Mouse (Mus musculus): ENCODE data around the gene Gid4. TPM values are rescaled to one million over a fixed set of nuclear protein-coding genes. Genes with fewer than 3 reads are reported as not detected.

The Gid4 gene
- polyA plus RNA-seq (2015; fragmentation: Nextera tagmentation; extraction: Ambion mirVana) = 20.4 and 22.4 TPM in 2 replicates

GRCm38 (mm10) chr11:60416963-60417716 is at the start of gene Gid4:
Gene Gid4 (plus strand): TSS chr11:60417145.
- Histone ChIP-seq H3K9me3 (ENCODE audit: control insufficient read depth, low read length) (no peaks in the 10 kb centered on the region), H3K27ac (ENCODE audit: low read length) (peak within 1 kb of the TSS; percentile 90)
- under 1% methylated on average over 74 of the region's 81 CpGs for WGBS

GRCm38 (mm10) chr11:60367256-60367655 is 49.7 kb upstream of the Gid4 start:
- Histone ChIP-seq H3K36me3 (ENCODE audit: control insufficient read depth, insufficient read depth, low read length) (no peaks in the 10 kb centered on the region), H3K4me3 (ENCODE audit: low read length) (no peak overlapping the region), H3K4me2 (ENCODE audit: low read depth, low read length) (no peak overlapping the region), H3K27ac (ENCODE audit: low read length) (no peak overlapping the region), H3K27me3 (replicated peaks; ENCODE audit: control insufficient read depth, insufficient read depth, low read length) (no peaks in the 10 kb centered on the region), H3K9me3 (ENCODE audit: control insufficient read depth, low read length) (no peaks in the 10 kb centered on the region), H3K9ac (ENCODE audit: low read depth, low read length) (no peak overlapping the region), H3K4me1 (ENCODE audit: control insufficient read depth, insufficient read depth, low read length) (peaks cover 8% of the 10 kb centered on the region; the same call in 1 of the 2 replicates)
- WGBS = 63% methylated on average over 3 of the region's 3 CpGs
- no peak for ATAC-seq

More at GRCm38 (mm10) chr11:60416963-60417716, at the start of gene Gid4:
- H3K4me1 ChIP-seq (ENCODE audit: control insufficient read depth, insufficient read depth, low read length) = peaks cover 15% of the 10 kb centered on the region
- peak within 1 kb of the TSS; percentile 90 for H3K4me2 ChIP-seq (ENCODE audit: low read depth, low read length)
- H3K9ac ChIP-seq (ENCODE audit: low read depth, low read length) = peak within 1 kb of the TSS; percentile 95
- peak; percentile 97 for ATAC-seq
- H3K27me3 ChIP-seq (replicated peaks; ENCODE audit: control insufficient read depth, insufficient read depth, low read length) = no peaks in the 10 kb centered on the region
- H3K36me3 ChIP-seq (ENCODE audit: control insufficient read depth, insufficient read depth, low read length) = no peaks in the 10 kb centered on the region
- peak within 1 kb of the TSS; percentile 88 for H3K4me3 ChIP-seq (ENCODE audit: low read length)

GRCm38 (mm10) chr11:60368909-60369308 is 48.0 kb upstream of the Gid4 start:
- Histone ChIP-seq H3K4me3 (ENCODE audit: low read length) (no peak overlapping the region), H3K27ac (ENCODE audit: low read length) (no peak overlapping the region), H3K36me3 (ENCODE audit: control insufficient read depth, insufficient read depth, low read length) (no peaks in the 10 kb centered on the region), H3K9me3 (ENCODE audit: control insufficient read depth, low read length) (no peaks in the 10 kb centered on the region), H3K27me3 (replicated peaks; ENCODE audit: control insufficient read depth, insufficient read depth, low read length) (no peaks in the 10 kb centered on the region), H3K4me1 (ENCODE audit: control insufficient read depth, insufficient read depth, low read length) (peaks cover 8% of the 10 kb centered on the region; the same call in 1 of the 2 replicates), H3K4me2 (ENCODE audit: low read depth, low read length) (no peak overlapping the region), H3K9ac (ENCODE audit: low read depth, low read length) (no peak overlapping the region)
- ATAC-seq = no peak
- WGBS = 63% methylated on average over 4 of the region's 4 CpGs

GRCm38 (mm10) chr11:60369448-60369847 is 47.5 kb upstream of the Gid4 start:
- no peak overlapping the region for H3K27ac ChIP-seq (ENCODE audit: low read length)
- no peaks in the 10 kb centered on the region for H3K9me3 ChIP-seq (ENCODE audit: control insufficient read depth, low read length)
- H3K4me2 ChIP-seq (ENCODE audit: low read depth, low read length) = no peak overlapping the region
- H3K9ac ChIP-seq (ENCODE audit: low read depth, low read length) = no peak overlapping the region
- 68% methylated on average over 4 of the region's 4 CpGs for WGBS
- ATAC-seq = no peak
- peaks cover 8% of the 10 kb centered on the region; the same call in 1 of the 2 replicates for H3K4me1 ChIP-seq (ENCODE audit: control insufficient read depth, insufficient read depth, low read length)
- no peaks in the 10 kb centered on the region for H3K27me3 ChIP-seq (replicated peaks; ENCODE audit: control insufficient read depth, insufficient read depth, low read length)
- no peaks in the 10 kb centered on the region for H3K36me3 ChIP-seq (ENCODE audit: control insufficient read depth, insufficient read depth, low read length)
- H3K4me3 ChIP-seq (ENCODE audit: low read length) = no peak overlapping the region

GRCm38 (mm10) chr11:60370431-60370830 is 46.5 kb upstream of the Gid4 start:
- Histone ChIP-seq H3K4me2 (ENCODE audit: low read depth, low read length) (no peak overlapping the region), H3K27ac (ENCODE audit: low read length) (no peak overlapping the region), H3K27me3 (replicated peaks; ENCODE audit: control insufficient read depth, insufficient read depth, low read length) (no peaks in the 10 kb centered on the region), H3K36me3 (ENCODE audit: control insufficient read depth, insufficient read depth, low read length) (no peaks in the 10 kb centered on the region), H3K9ac (ENCODE audit: low read depth, low read length) (no peak overlapping the region), H3K9me3 (ENCODE audit: control insufficient read depth, low read length) (no peaks in the 10 kb centered on the region), H3K4me3 (ENCODE audit: low read length) (no peak overlapping the region), H3K4me1 (ENCODE audit: control insufficient read depth, insufficient read depth, low read length) (peaks cover 8% of the 10 kb centered on the region; the same call in 1 of the 2 replicates)
- WGBS = 85% methylated on average over 13 of the region's 13 CpGs
- no peak for ATAC-seq

GRCm38 (mm10) chr11:60374481-60374880 is 42.5 kb upstream of the Gid4 start:
- H3K9me3 ChIP-seq (ENCODE audit: control insufficient read depth, low read length) = no peaks in the 10 kb centered on the region
- H3K4me1 ChIP-seq (ENCODE audit: control insufficient read depth, insufficient read depth, low read length) = no peaks in the 10 kb centered on the region
- no peak for ATAC-seq
- H3K9ac ChIP-seq (ENCODE audit: low read depth, low read length) = no peak overlapping the region
- no peaks in the 10 kb centered on the region for H3K27me3 ChIP-seq (replicated peaks; ENCODE audit: control insufficient read depth, insufficient read depth, low read length)
- H3K4me2 ChIP-seq (ENCODE audit: low read depth, low read length) = no peak overlapping the region
- H3K4me3 ChIP-seq (ENCODE audit: low read length) = no peak overlapping the region
- WGBS = 76% methylated on average over 6 of the region's 6 CpGs
- H3K27ac ChIP-seq (ENCODE audit: low read length) = no peak overlapping the region
- no peaks in the 10 kb centered on the region for H3K36me3 ChIP-seq (ENCODE audit: control insufficient read depth, insufficient read depth, low read length)

- no peak for ATAC-seq
- 91% methylated on average over 6 of the region's 6 CpGs for WGBS
Observed at GRCm38 (mm10) chr11:60383518-60383917, 33.4 kb upstream of the Gid4 start.

GRCm38 (mm10) chr11:60384762-60385421 is 32.1 kb upstream of the Gid4 start:
- H3K4me2 ChIP-seq (ENCODE audit: low read depth, low read length) = 0 out of 2 replicates have a peak overlapping the region, but pooled peaks have one; percentile 8
- ATAC-seq = no peak
- 21% methylated on average over 16 of the region's 16 CpGs for WGBS
- H3K4me1 ChIP-seq (ENCODE audit: control insufficient read depth, insufficient read depth, low read length) = peaks cover 7% of the 10 kb centered on the region
- H3K9me3 ChIP-seq (ENCODE audit: control insufficient read depth, low read length) = no peaks in the 10 kb centered on the region
- H3K36me3 ChIP-seq (ENCODE audit: control insufficient read depth, insufficient read depth, low read length) = no peaks in the 10 kb centered on the region
- H3K4me3 ChIP-seq (ENCODE audit: low read length) = no peak overlapping the region
- no peak overlapping the region for H3K27ac ChIP-seq (ENCODE audit: low read length)
- H3K9ac ChIP-seq (ENCODE audit: low read depth, low read length) = peak overlapping the region; percentile 38; the same call in 1 of the 2 replicates
- no peaks in the 10 kb centered on the region for H3K27me3 ChIP-seq (replicated peaks; ENCODE audit: control insufficient read depth, insufficient read depth, low read length)

More at GRCm38 (mm10) chr11:60383518-60383917, 33.4 kb upstream of the Gid4 start:
- no peaks in the 10 kb centered on the region for H3K27me3 ChIP-seq (replicated peaks; ENCODE audit: control insufficient read depth, insufficient read depth, low read length)
- H3K4me3 ChIP-seq (ENCODE audit: low read length) = no peak overlapping the region
- no peak overlapping the region for H3K27ac ChIP-seq (ENCODE audit: low read length)
- H3K9ac ChIP-seq (ENCODE audit: low read depth, low read length) = no peak overlapping the region
- H3K4me2 ChIP-seq (ENCODE audit: low read depth, low read length) = no peak overlapping the region
- no peaks in the 10 kb centered on the region for H3K9me3 ChIP-seq (ENCODE audit: control insufficient read depth, low read length)
- peaks cover 7% of the 10 kb centered on the region for H3K4me1 ChIP-seq (ENCODE audit: control insufficient read depth, insufficient read depth, low read length)
- H3K36me3 ChIP-seq (ENCODE audit: control insufficient read depth, insufficient read depth, low read length) = no peaks in the 10 kb centered on the region

- no peak for ATAC-seq
- no peaks in the 10 kb centered on the region for H3K27me3 ChIP-seq (replicated peaks; ENCODE audit: control insufficient read depth, insufficient read depth, low read length)
- H3K4me2 ChIP-seq (ENCODE audit: low read depth, low read length) = no peak overlapping the region
- H3K4me1 ChIP-seq (ENCODE audit: control insufficient read depth, insufficient read depth, low read length) = peaks cover 7% of the 10 kb centered on the region
- 75% methylated on average over 5 of the region's 5 CpGs for WGBS
- H3K4me3 ChIP-seq (ENCODE audit: low read length) = no peak overlapping the region
- no peaks in the 10 kb centered on the region for H3K36me3 ChIP-seq (ENCODE audit: control insufficient read depth, insufficient read depth, low read length)
- no peak overlapping the region for H3K27ac ChIP-seq (ENCODE audit: low read length)
- H3K9me3 ChIP-seq (ENCODE audit: control insufficient read depth, low read length) = no peaks in the 10 kb centered on the region
- H3K9ac ChIP-seq (ENCODE audit: low read depth, low read length) = no peak overlapping the region
Observed at GRCm38 (mm10) chr11:60385946-60386345, 31.0 kb upstream of the Gid4 start.

Data from intestine, embryonic 16.5 days (tissue).